ENCODE assay signal across 28 mouse cellular contexts in the genomic region with DNA sequence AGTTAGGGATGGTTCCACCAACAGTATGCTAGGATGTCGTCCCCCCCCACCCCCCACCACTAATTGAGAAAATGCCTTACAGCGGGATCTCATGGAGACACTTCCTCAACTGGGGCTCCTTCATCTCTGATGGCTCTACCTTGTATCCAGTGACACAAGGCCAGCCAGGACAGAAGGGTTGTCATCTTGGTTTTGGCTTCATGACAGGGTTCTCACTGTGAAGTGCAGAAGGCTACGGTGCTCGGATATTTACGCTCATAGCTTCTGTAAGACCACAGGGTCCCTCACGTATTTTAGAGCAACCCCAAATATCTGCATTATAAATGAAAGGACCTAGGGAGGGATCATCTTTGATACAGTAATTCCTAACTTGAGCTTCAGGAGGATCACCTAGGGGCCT.
"Had no signal": no experiment of that assay in that cellular context is flagged by ENCODE, and none has a peak within 500 bp of the region (broad histone marks: within the 10 kb centered on the region; RNA-seq: fewer than 3 reads in every experiment).

No protein-coding gene starts in this region.

- H3K27me3 ChIP-seq: heart, embryonic 12.5 days; hindbrain, embryonic 12.5 days; hindbrain, embryonic 15.5 days; intestine, embryonic 15.5 days; limb, embryonic 12.5 days; liver, embryonic 15.5 days had no signal

- H3K36me3 ChIP-seq: heart, embryonic 10.5 days; heart, embryonic 12.5 days; hindbrain, embryonic 10.5 days; hindbrain, embryonic 12.5 days; hindbrain, embryonic 15.5 days; intestine, embryonic 15.5 days; limb, embryonic 10.5 days; limb, embryonic 12.5 days; liver, embryonic 13.5 days; liver, embryonic 15.5 days had no signal

- H3K9me3 ChIP-seq: heart, embryonic 10.5 days; heart, embryonic 12.5 days; hindbrain, embryonic 10.5 days; hindbrain, embryonic 12.5 days; hindbrain, embryonic 15.5 days; intestine, embryonic 15.5 days; limb, embryonic 10.5 days; limb, embryonic 12.5 days; liver, embryonic 13.5 days; liver, embryonic 15.5 days had no signal

- H3K4me2 ChIP-seq: heart, embryonic 12.5 days; hindbrain, embryonic 12.5 days; hindbrain, embryonic 15.5 days; intestine, embryonic 15.5 days; limb, embryonic 12.5 days; liver, embryonic 11.5 days; liver, embryonic 13.5 days; liver, embryonic 15.5 days had no signal

- H3K4me3 ChIP-seq: gastrocnemius, adult 2 months; heart, embryonic 10.5 days; heart, embryonic 12.5 days; hindbrain, embryonic 10.5 days; hindbrain, embryonic 12.5 days; hindbrain, embryonic 15.5 days; intestine, embryonic 15.5 days; layer of hippocampus, adult 2 months; left cerebral cortex, adult 2 months; limb, embryonic 10.5 days; limb, embryonic 12.5 days; liver, embryonic 13.5 days; liver, embryonic 15.5 days had no signal

- DNase-seq: gastrocnemius, adult 2 months; gastrocnemius, postnatal 10 days; gastrocnemius, postnatal 25 days; heart, adult 18-20 months; heart, postnatal 10 days; heart, postnatal 4 days; kidney, adult 18-20 months; kidney, adult 8-10 months; kidney, postnatal 10 days; kidney, postnatal 25 days; kidney, postnatal 4 days; liver; liver, embryonic 13.5 days; liver, postnatal 0 days had no signal

- H3K27ac ChIP-seq: gastrocnemius, adult 2 months; heart, embryonic 10.5 days; hindbrain, embryonic 10.5 days; hindbrain, embryonic 12.5 days; intestine, embryonic 15.5 days; layer of hippocampus, adult 2 months; left cerebral cortex, adult 2 months; limb, embryonic 10.5 days; limb, embryonic 12.5 days; liver, embryonic 13.5 days; liver, embryonic 15.5 days had no signal

- ATAC-seq: inflammation-experienced regulatory T-cells, adult 6 months; intestine, embryonic 15.5 days; intestine, postnatal 0 days; liver, postnatal 0 days had no signal

- H3K9ac ChIP-seq: heart, embryonic 12.5 days; hindbrain, embryonic 12.5 days; hindbrain, embryonic 15.5 days; intestine, embryonic 15.5 days; limb, embryonic 12.5 days; liver, embryonic 13.5 days; liver, embryonic 15.5 days; liver, postnatal 0 days had no signal

- H3K4me1 ChIP-seq: intestine, embryonic 15.5 days; limb, embryonic 10.5 days; limb, embryonic 12.5 days; liver, embryonic 13.5 days; liver, embryonic 15.5 days had no signal
